Mouse (Mus musculus): ENCODE results near the gene Rbm28.

- no peak for TF ChIP-seq POLR2A (IDR thresholded peaks at IDR 0.05; ENCODE audit: low read depth, low read length)
- no peak for TF ChIP-seq CTCF (conservative IDR thresholded peaks at IDR 0.05 in 1 of 2, IDR thresholded peaks at IDR 0.05 in 1 of 2; ENCODE audit: low read depth in 2 of 2, low read length in 2 of 2)
- TF ChIP-seq JUN (IDR thresholded peaks at IDR 0.05; ENCODE audit: insufficient read depth, low read depth, low read length): no peak
- TF ChIP-seq JUND (conservative IDR thresholded peaks at IDR 0.05; ENCODE audit: low read depth, low read length): no peak
- no peak for TF ChIP-seq KAT2A (IDR thresholded peaks at IDR 0.05; ENCODE audit: insufficient replicate concordance, low read length)
- TF ChIP-seq UBTF (IDR thresholded peaks at IDR 0.05; ENCODE audit: low read depth, low read length): no peak
- no peak for TF ChIP-seq ZC3H11A (IDR thresholded peaks at IDR 0.05; ENCODE audit: low read depth, low read length)
- no peak for TF ChIP-seq RAD21 (IDR thresholded peaks at IDR 0.05; ENCODE audit: low read depth, low read length)
- no peak for TF ChIP-seq CHD2 (IDR thresholded peaks at IDR 0.05; ENCODE audit: low read length)
These were observed 29.4 kb upstream of the Rbm28 start for GRCm38 (mm10) chr6:29193961-29194750.
